Mouse (Mus musculus) neural tube, embryonic 11.5 days (tissue): Measurements from ENCODE around the gene Nrgn. TPM values are rescaled to one million over a fixed set of nuclear protein-coding genes. Genes with fewer than 3 reads are reported as not detected.

ENCODE experiments used
- ATAC-seq: fragments of 200-750 bp; cut with Nextera tagmentation; 2 replicates; pipeline ENCODE4 v1.8.0; 2017; ENCODE audit warnings: moderate number of reproducible peaks, mild to moderate bottlenecking, moderate TSS enrichment, moderate library complexity; ENCODE audit not compliant: insufficient read depth, low FRiP score, low TSS enrichment
- DNase-seq: peaks from one replicate; pipeline ENCODE4 v3.0.0-alpha.2; 2015; ENCODE audit warnings: low spot score
- H3K27ac ChIP-seq: fragments of 300-500 bp; sonication (generic); 2 replicates; pipeline ENCODE4 v1.5.1; 2014; ENCODE audit warnings: low read depth, mild to moderate bottlenecking, low read length
- H3K27me3 ChIP-seq: fragments of 300-500 bp; sonication (generic); 2 replicates; pipeline ENCODE4 v1.6.1; 2014; ENCODE audit warnings: mild to moderate bottlenecking, low read length, mixed read lengths; ENCODE audit not compliant: control insufficient read depth, insufficient read depth
- H3K36me3 ChIP-seq: fragments of 300-500 bp; sonication (generic); 2 replicates; pipeline ENCODE4 v1.6.1; 2014; ENCODE audit warnings: mild to moderate bottlenecking, low read length, moderate library complexity, mixed read lengths; ENCODE audit not compliant: control insufficient read depth, insufficient read depth
- H3K4me1 ChIP-seq: fragments of 300-500 bp; sonication (generic); 2 replicates; pipeline ENCODE4 v1.6.1; 2014; ENCODE audit warnings: low read length, mixed read lengths; ENCODE audit not compliant: control insufficient read depth, insufficient read depth
- H3K4me2 ChIP-seq: fragments of 300-500 bp; sonication (generic); 2 replicates; pipeline ENCODE4 v1.6.1; 2014; ENCODE audit warnings: low read depth, mild to moderate bottlenecking, moderate library complexity
- H3K4me3 ChIP-seq: fragments of 300-500 bp; sonication (generic); 2 replicates; pipeline ENCODE4 v1.5.1; 2014; ENCODE audit warnings: low read depth, low read length
- H3K9ac ChIP-seq: fragments of 300-500 bp; sonication (generic); 2 replicates; pipeline ENCODE4 v1.6.1; 2014; ENCODE audit warnings: mild to moderate bottlenecking, low read length
- H3K9me3 ChIP-seq: fragments of 300-500 bp; sonication (generic); 2 replicates; pipeline ENCODE4 v1.6.1; 2016; ENCODE audit warnings: low read length; ENCODE audit not compliant: control insufficient read depth
- WGBS: fragments of 180-500 bp; shearing (Covaris S2); extraction: QIAGEN DNeasy Blood & Tissue Kit; methylation state at CpG from one replicate; pipeline ENCODE4 v1.1.7; 2014; 5-methylcytosine and 5-hydroxymethylcytosine counted together
- polyA plus RNA-seq: library from polyadenylated mRNA; unstranded; fragments of >200 nt; fragmentation: Nextera tagmentation; extraction: Ambion mirVana; gene quantifications from 2 replicates; pipeline ENCODE4 v1.2.1, GENCODE M21; 2014

Nrgn gene
- polyA plus RNA-seq, 1 experiment from 2014 or later: 2.3 TPM

DNA sequence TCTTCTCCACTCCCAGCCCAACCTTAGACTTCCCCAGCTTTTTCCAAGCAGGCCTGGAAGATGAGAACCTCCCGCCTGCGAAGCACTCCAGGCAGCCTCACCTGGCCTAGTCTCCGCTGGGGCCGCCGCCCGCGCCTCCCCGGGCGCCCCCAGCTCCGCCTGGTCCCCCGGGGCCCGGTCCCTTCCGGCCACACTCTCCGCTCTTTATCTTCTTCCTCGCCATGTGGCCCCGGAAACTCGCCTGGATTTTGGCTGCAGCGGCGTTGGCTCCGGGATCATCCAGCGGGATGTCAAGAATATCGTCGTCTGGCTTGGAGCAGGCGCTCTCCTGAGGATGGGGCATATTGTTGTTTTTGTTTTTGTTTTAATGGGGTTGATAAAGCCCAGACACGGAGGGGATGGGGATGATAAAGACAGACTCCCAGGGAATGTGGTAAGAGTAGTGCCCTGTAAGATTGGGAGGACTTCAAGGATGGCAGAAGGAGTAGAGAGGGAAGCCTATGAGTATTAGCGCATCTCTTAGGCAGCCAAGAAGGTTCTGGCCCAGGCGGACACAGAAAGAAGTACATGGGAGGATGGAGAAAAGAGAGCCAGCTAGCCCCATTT is 6.8 kb downstream of the Nrgn start:
- peaks cover 4% of the 10 kb centered on the region; the same call in 1 of the 2 replicates for H3K4me1 ChIP-seq
- ATAC-seq: no peak

DNA sequence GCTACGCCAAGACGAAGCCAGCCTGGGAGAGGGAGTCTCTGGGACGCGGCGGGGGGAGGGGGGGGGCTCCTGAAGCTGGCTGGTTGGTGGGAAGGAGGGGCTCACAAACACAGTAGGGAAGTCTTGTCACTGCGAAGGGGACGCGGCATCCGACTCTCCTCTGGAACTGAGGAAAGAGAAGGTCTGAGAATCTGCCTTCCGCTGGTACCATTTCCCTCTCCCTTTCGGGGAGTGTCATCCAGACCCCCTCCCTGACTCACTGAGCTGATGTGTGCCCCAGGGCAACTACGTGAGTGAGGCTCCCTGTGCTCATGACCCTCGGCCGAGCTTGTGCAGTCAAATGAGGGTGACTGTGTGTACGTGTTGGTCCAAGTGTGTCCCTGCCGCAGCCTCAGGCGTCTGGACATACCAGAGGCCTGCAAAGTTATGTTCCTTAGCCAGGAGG is 7.5 kb downstream of the Nrgn start:
- ATAC-seq (peak; percentile 60), DNase-seq (no peak)
- Histone ChIP-seq H3K4me3 (peak overlapping the region; percentile 8; the same call in 1 of the 2 replicates), H3K9me3 (no peaks in the 10 kb centered on the region), H3K27me3 (peaks cover 43% of the 10 kb centered on the region), H3K27ac (no peak overlapping the region), H3K4me2 (peak overlapping the region; percentile 43), H3K9ac (no peak overlapping the region), H3K4me1 (peaks cover 4% of the 10 kb centered on the region; the same call in 1 of the 2 replicates), H3K36me3 (no peaks in the 10 kb centered on the region)
- 7% methylated on average over 16 of the region's 17 CpGs for WGBS

More for the DNA sequence above, 6.8 kb downstream of the Nrgn start:
- H3K27ac ChIP-seq: no peak overlapping the region
- H3K9ac ChIP-seq: no peak overlapping the region
- H3K36me3 ChIP-seq: no peaks in the 10 kb centered on the region
- H3K27me3 ChIP-seq: peaks cover 50% of the 10 kb centered on the region
- no peak overlapping the region for H3K4me2 ChIP-seq
- no peak overlapping the region for H3K4me3 ChIP-seq
- no peaks in the 10 kb centered on the region for H3K9me3 ChIP-seq
- DNase-seq: no peak
- 5% methylated on average over 27 of the region's 27 CpGs for WGBS

DNA sequence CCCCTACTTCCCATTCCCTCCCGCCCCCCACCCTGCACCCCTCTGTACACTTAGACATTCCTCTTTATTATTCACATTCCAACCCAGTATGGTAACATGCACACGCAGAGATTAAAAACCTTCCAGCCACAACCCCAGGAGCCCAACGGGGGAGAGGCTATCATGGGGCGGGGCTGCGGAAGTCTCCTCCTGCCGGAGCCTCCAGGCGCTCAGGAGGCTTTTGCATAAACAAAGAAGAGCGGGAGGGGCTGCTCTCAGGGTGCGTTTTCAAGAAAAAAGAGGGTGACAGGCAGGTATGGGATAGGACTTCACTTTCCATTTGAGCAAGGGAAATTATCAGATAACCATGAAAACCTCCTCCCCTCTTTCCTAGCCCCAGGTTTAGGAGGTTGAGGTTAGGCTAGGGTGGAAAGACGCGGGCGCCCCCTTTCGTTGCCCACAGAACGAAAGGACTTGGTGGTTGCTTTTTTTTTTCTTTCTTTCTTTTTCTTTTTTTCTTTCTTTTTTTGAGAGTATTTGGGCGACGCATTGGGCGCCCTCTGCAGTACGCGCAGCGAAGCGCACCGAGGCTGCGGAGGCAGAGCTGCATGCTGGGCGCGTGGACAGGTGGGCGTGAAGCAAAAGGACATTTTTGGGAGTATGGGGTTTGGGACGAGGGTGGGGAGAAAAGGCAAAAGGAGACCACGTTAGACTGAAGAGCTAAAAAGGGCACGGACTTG is 8.1 kb downstream of the Nrgn start:
- no peaks in the 10 kb centered on the region for H3K36me3 ChIP-seq
- DNase-seq: peak; percentile 75
- H3K27me3 ChIP-seq: peaks cover 37% of the 10 kb centered on the region
- no peaks in the 10 kb centered on the region for H3K9me3 ChIP-seq
- H3K4me1 ChIP-seq: peaks cover 4% of the 10 kb centered on the region; the same call in 1 of the 2 replicates
- peak overlapping the region; percentile 24 for H3K4me3 ChIP-seq
- ATAC-seq: peak; percentile 73
- peak overlapping the region; percentile 43 for H3K4me2 ChIP-seq
- no peak overlapping the region for H3K9ac ChIP-seq
- H3K27ac ChIP-seq: no peak overlapping the region
- WGBS: under 1% methylated on average over 29 of the region's 29 CpGs

DNA sequence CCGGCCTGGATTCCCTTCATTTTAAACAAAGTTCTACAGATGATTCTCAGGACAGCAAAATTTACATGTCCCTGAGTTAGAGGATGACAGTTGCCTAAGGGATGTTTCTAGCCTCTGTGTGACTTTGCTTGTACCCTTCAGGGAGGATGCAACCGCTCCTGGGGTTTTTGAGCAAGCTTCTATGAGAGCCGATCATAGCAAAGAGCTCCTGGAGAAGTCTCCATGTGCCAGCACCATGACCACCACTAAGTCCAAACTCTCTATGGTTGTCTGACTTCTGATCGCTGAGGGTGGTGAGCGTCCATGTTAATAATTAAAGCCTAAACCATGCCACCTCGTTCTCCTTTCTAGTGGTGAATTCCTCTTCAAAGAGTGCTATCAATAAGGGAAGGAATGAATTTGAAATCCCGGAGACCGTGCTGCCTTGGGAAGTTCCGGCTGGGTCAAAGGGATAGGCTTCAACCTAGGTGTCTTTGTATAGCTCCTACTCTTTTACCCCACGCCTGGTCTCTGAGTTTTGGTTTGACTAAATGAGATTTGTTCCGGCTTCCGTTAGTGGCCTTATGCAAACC is 8.7 kb downstream of the Nrgn start:
- no peak overlapping the region for H3K9ac ChIP-seq
- H3K9me3 ChIP-seq: no peaks in the 10 kb centered on the region
- peak overlapping the region; percentile 24; the same call in 1 of the 2 replicates for H3K4me3 ChIP-seq
- no peak for DNase-seq
- H3K36me3 ChIP-seq: no peaks in the 10 kb centered on the region
- peaks cover 4% of the 10 kb centered on the region; the same call in 1 of the 2 replicates for H3K4me1 ChIP-seq
- no peak overlapping the region for H3K27ac ChIP-seq
- H3K4me2 ChIP-seq: peak overlapping the region; percentile 43
- H3K27me3 ChIP-seq: peaks cover 30% of the 10 kb centered on the region
- no peak for ATAC-seq
- WGBS: 24% methylated on average over 12 of the region's 12 CpGs

DNA sequence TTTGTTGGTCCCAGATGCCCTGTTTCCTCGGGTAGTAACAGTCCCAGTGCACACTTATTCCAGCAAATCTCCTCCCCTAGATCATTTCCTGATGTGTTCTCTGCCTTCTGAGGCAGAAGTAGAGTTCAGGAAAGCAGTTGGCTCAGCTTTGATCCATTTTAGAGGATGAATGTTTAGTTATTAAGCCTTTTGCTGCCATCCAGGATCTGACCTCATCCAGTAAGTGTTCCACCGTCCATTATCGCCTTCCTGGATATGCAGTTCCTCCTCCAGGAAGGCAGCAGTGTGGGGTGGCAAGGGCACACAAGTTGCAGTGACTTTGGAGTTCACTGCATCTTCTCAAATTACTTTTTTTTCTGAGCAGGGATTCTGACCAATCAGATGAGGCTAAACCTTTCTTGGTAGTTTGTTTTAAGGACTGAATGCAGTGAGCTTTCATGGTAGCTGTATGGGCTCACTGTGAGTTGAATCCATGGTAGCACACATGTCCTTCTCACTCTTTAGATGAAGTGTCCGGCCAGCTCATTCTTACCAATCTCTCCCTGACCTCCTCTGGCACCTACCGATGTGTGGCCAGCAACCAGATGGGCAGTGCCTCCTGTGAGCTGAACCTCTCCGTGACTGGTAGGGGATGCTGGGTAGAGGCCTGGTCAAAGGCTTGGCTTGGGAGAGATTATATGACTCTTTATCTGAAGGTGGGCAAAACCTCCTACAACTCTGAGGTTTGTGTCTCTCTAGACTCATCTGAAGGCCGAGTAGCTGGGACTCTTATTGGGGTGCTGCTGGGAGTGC is 10.7 kb downstream of the Nrgn start:
- Histone ChIP-seq H3K4me1 (peaks cover 4% of the 10 kb centered on the region; the same call in 1 of the 2 replicates), H3K36me3 (no peaks in the 10 kb centered on the region), H3K9me3 (no peaks in the 10 kb centered on the region), H3K27me3 (peaks cover 25% of the 10 kb centered on the region), H3K27ac (no peak overlapping the region), H3K4me3 (no peak overlapping the region), H3K4me2 (no peak overlapping the region), H3K9ac (no peak overlapping the region)
- ATAC-seq: no peak
- 64% methylated on average over 7 of the region's 7 CpGs for WGBS
- DNase-seq: no peak

DNA sequence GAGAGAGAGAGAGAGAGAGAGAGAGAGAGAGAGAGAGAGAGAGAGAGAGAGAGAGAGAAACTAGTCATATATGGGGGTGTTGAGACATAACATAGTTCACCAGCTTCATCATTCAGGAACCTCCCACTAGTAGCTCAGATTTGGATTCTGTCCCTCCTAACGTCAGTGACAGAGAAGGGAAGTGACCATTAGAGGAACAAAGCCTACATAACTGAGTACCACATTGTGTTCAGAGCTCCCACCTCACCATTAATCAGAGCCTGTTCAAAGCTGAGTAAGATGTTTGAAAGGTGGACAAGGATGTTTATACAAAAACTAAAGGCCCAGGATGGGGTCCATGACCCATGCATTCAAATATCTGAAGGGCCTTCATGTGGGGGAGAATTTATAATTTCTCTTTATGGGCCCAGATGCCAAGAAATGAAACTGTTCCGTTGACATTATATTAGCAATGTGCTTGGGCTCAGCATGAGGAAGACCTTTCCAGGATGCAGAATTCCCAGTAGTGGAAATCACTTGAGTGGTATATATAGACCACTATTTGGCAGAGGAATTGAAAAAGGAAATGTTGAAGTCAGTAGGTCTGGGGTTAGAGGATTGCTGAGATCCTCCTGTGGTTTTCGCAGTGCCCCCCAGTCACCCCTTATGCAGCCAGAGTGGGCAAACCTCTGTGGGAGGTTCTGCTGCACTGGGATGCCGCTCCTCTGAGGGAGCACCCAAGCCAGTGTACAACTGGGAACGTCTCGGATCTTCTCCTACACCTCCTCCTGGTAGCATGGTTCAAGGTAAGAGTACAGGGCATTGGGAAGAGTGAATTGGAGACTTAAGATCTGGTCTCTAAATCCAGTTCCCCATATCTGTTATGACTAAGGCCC is 11.8 kb downstream of the Nrgn start:
- Histone ChIP-seq H3K27ac (no peak overlapping the region), H3K27me3 (peaks cover 16% of the 10 kb centered on the region), H3K9ac (no peak overlapping the region), H3K36me3 (no peaks in the 10 kb centered on the region), H3K4me3 (no peak overlapping the region), H3K4me2 (no peak overlapping the region), H3K4me1 (peaks cover 4% of the 10 kb centered on the region; the same call in 1 of the 2 replicates), H3K9me3 (no peaks in the 10 kb centered on the region)
- DNase-seq: no peak
- ATAC-seq: no peak
- 81% methylated on average over 6 of the region's 6 CpGs for WGBS

DNA sequence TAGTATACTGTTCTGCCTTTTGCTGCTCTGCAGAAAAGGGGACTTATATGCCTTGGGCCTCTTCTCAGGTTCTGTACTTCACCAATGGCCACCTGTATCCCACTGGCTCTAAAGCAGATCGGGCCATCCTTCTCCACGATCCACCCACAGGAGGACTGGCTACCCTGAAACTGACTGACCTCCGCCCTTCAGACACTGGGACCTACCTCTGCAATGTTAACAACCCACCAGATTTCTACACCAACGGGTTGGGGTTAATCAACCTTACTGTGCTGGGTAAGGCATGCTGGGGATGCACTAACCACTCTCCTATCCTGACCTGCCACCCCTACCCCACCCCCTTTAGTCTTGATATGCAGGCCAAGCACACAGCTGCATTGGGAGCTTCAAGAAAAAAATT is 12.5 kb downstream of the Nrgn start:
- DNase-seq: no peak
- WGBS: 83% methylated on average over 4 of the region's 4 CpGs

More for the DNA sequence above, 12.5 kb downstream of the Nrgn start:
- no peak overlapping the region for H3K4me3 ChIP-seq
- H3K9ac ChIP-seq: no peak overlapping the region
- H3K9me3 ChIP-seq: no peaks in the 10 kb centered on the region
- ATAC-seq: no peak
- H3K27ac ChIP-seq: no peak overlapping the region
- no peak overlapping the region for H3K4me2 ChIP-seq
- no peaks in the 10 kb centered on the region for H3K36me3 ChIP-seq
- peaks cover 9% of the 10 kb centered on the region for H3K27me3 ChIP-seq
- H3K4me1 ChIP-seq: peaks cover 3% of the 10 kb centered on the region; the same call in 1 of the 2 replicates
